Mouse (Mus musculus) heart, postnatal 0 days (tissue): Measurements from ENCODE around the gene Pik3cd. TPM values are rescaled to one million over a fixed set of nuclear protein-coding genes. Genes with fewer than 3 reads are reported as not detected.

Experiments
- ATAC-seq: fragments of 200-750 bp; cut with Nextera tagmentation; 2 replicates; pipeline ENCODE4 v1.8.0; 2017; ENCODE audit warnings: low read depth, moderate number of reproducible peaks, moderate library complexity; ENCODE audit not compliant: insufficient read depth
- DNase-seq: peaks from one replicate; pipeline ENCODE4 v3.0.0-alpha.2; 2016; ENCODE audit warnings: low spot score
- H3K27ac ChIP-seq: fragments of 300-500 bp; sonication (generic); 2 replicates; pipeline ENCODE4 v1.5.1; 2014; ENCODE audit warnings: low read depth, mild to moderate bottlenecking
- H3K27me3 ChIP-seq: fragments of 300-500 bp; sonication (generic); 2 replicates; pipeline ENCODE4 v1.6.1; 2014; ENCODE audit warnings: low read length, mixed read lengths; ENCODE audit not compliant: control insufficient read depth, insufficient read depth
- H3K36me3 ChIP-seq: fragments of 300-500 bp; sonication (generic); replicated peaks from 2 replicates; pipeline ENCODE4 v1.6.1; 2014; ENCODE audit warnings: low read length, mixed read lengths; ENCODE audit not compliant: control insufficient read depth, insufficient read depth
- H3K4me1 ChIP-seq: fragments of 300-500 bp; sonication (generic); 2 replicates; pipeline ENCODE4 v1.6.1; 2014; ENCODE audit warnings: antibody characterized with exemption; ENCODE audit not compliant: control insufficient read depth, insufficient read depth
- H3K4me2 ChIP-seq: fragments of 300-500 bp; sonication (generic); 2 replicates; pipeline ENCODE4 v1.6.1; 2014; ENCODE audit warnings: low read depth, mild to moderate bottlenecking, low read length, moderate library complexity
- H3K4me3 ChIP-seq: fragments of 300-500 bp; sonication (generic); 2 replicates; pipeline ENCODE4 v1.5.1; 2014; ENCODE audit warnings: low read depth, low read length
- H3K9ac ChIP-seq: fragments of 300-500 bp; sonication (generic); replicated peaks from 2 replicates; pipeline ENCODE4 v1.6.1; 2014; ENCODE audit warnings: low read depth, low read length, mixed read lengths
- H3K9me3 ChIP-seq: fragments of 300-500 bp; sonication (generic); replicated peaks from 2 replicates; pipeline ENCODE4 v1.6.1; 2016; ENCODE audit warnings: low read length; ENCODE audit not compliant: control insufficient read depth
- CTCF ChIP-seq: IDR thresholded peaks from 2 replicates; pipeline ENCODE4 v1.5.1; 2016; ENCODE audit warnings: antibody characterized with exemption, control low read depth, low read depth
- EP300 ChIP-seq: IDR thresholded peaks from 2 replicates; pipeline ENCODE4 v1.6.1; 2016; ENCODE audit warnings: antibody characterized with exemption, low read depth
- WGBS: fragments of 180-500 bp; shearing (Covaris S2); extraction: QIAGEN DNeasy Blood & Tissue Kit; methylation state at CpG from one replicate; pipeline ENCODE4 v1.1.7; 2014; 5-methylcytosine and 5-hydroxymethylcytosine counted together
- polyA plus RNA-seq: library from polyadenylated mRNA; unstranded; fragments of >200 nt; fragmentation: Nextera tagmentation; extraction: Ambion mirVana; gene quantifications from 2 replicates; pipeline ENCODE4 v1.2.1, GENCODE M21; 2015
- total RNA-seq: library from RNA; depleted of rRNA; stranded (reverse); fragments of >200 nt; gene quantifications from 2 replicates; pipeline ENCODE4 v1.2.3, GENCODE M21; 2014; ENCODE audit warnings: low replicate concordance

Gene Pik3cd
- total and polyA plus RNA-seq, 2 experiments from 2014 or later, result 1.3 to 14.8 TPM

DNA sequence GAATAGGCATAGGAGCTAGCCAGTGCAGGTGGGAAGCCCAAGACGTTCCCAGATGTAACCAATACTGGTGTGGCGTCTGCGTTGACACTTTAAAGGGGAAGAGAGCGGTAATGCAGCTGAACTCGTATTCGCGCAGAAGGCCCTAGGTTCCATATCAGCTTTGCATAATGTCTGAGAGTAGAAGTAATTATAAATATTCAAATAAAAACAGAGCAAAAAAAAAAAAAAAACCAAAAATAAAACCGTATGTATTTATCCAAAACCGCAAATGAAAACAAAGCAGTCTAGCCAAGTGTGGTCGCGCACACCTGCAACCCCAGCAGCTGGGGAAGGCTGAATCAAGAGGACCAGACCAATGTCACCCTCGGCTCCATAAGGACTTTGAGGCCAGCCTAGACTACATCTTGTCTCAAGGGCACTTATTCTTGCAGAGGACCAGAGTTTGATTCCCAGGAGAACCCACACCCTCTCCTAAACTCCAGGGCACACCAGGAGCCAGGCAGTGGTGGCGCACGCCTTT lies 39.7 kb upstream of the Pik3cd start:
- no peaks in the 10 kb centered on the region for H3K9me3 ChIP-seq
- no peaks in the 10 kb centered on the region for H3K27me3 ChIP-seq
- DNase-seq (no peak), ATAC-seq (no peak)
- no peak overlapping the region for H3K27ac ChIP-seq
- H3K4me3 ChIP-seq, result no peak overlapping the region
- TF ChIP-seq EP300 (no peak), CTCF (no peak)
- 92% methylated on average over 14 of the region's 14 CpGs for WGBS
- no peak overlapping the region for H3K4me2 ChIP-seq
- H3K36me3 ChIP-seq, result peaks cover 13% of the 10 kb centered on the region; the same call in 1 of the 2 replicates
- H3K9ac ChIP-seq, result no peak overlapping the region
- H3K4me1 ChIP-seq, result peaks cover 5% of the 10 kb centered on the region; the same call in 1 of the 2 replicates

DNA sequence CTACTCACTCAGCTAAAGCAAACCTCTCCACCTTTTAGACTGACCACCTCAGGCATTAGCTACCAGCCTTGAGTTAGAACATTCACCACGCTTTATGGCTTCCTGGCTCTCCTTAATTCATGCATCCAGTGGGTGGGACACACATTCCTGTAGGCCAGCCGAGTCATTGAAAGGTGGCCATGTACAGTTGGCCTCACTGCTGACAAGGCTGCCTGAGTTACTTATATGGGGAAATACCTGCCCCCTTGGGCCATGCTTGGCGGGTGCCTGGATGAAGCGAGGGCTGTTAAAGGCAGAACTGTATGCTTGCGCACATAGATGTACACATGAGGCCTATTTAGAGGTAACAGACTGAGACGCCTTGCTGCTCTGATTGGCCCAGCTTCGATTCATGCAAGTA lies 37.9 kb upstream of the Pik3cd start:
- Histone ChIP-seq H3K27ac (no peak overlapping the region), H3K4me2 (no peak overlapping the region), H3K27me3 (no peaks in the 10 kb centered on the region), H3K36me3 (peaks cover 13% of the 10 kb centered on the region; the same call in 1 of the 2 replicates), H3K9ac (no peak overlapping the region), H3K4me1 (peaks cover 21% of the 10 kb centered on the region), H3K4me3 (no peak overlapping the region), H3K9me3 (no peaks in the 10 kb centered on the region)
- TF ChIP-seq EP300 (no peak), CTCF (no peak)
- no peak for DNase-seq
- no peak for ATAC-seq
- 82% methylated on average over 7 of the region's 7 CpGs for WGBS

DNA sequence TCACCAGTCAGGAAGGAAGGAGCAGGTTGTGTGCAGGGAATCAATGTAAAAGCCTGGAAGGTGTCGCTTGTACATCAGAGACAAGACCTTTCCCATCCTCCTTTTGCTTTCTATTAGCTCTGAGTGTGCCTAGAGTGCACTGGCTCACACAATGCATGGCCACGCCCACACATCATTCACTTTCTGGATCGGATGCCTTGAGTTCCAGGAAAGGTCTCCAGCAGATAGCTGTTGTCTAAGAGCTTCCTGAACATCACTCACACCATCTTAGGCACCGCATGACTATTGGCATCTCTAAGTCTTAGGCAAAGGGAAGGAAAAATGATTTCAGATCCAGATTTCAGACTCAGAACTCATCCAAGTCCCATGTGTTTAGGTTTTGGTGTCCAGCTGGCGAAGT lies 37.1 kb upstream of the Pik3cd start:
- Histone ChIP-seq H3K9ac (no peak overlapping the region), H3K36me3 (peaks cover 13% of the 10 kb centered on the region; the same call in 1 of the 2 replicates), H3K27me3 (no peaks in the 10 kb centered on the region), H3K27ac (no peak overlapping the region), H3K4me3 (no peak overlapping the region), H3K9me3 (no peaks in the 10 kb centered on the region), H3K4me2 (no peak overlapping the region), H3K4me1 (peaks cover 29% of the 10 kb centered on the region)
- ATAC-seq, result no peak
- no peak for DNase-seq
- 66% methylated on average over 5 of the region's 5 CpGs for WGBS
- TF ChIP-seq EP300 (no peak), CTCF (no peak)

- TF ChIP-seq CTCF (peak; percentile 83), EP300 (no peak; the same call in 1 of the 2 replicates)
- Histone ChIP-seq H3K27ac (peak within 1 kb of the TSS; percentile 88), H3K4me2 (peak within 1 kb of the TSS; percentile 99), H3K9ac (peak within 1 kb of the TSS; percentile 86), H3K9me3 (no peaks in the 10 kb centered on the region), H3K36me3 (no peaks in the 10 kb centered on the region), H3K4me3 (peak within 1 kb of the TSS; percentile 90), H3K27me3 (no peaks in the 10 kb centered on the region), H3K4me1 (peaks cover 44% of the 10 kb centered on the region)
- under 1% methylated on average over 86 of the region's 97 CpGs for WGBS
- DNase-seq (peak; percentile 91), ATAC-seq (peak; percentile 90)
Measured at GRCm38 (mm10) chr4:149737383-149738324, 35.3 kb upstream of the Pik3cd start, which contains the start of gene Tmem201. TSS of gene Tmem201 (minus strand) at chr4:149738044.

- Histone ChIP-seq H3K27me3 (no peaks in the 10 kb centered on the region), H3K9ac (peak overlapping the region; percentile 86; the same call in 1 of the 2 replicates), H3K4me3 (peak overlapping the region; percentile 90), H3K4me2 (peak overlapping the region; percentile 99), H3K9me3 (no peaks in the 10 kb centered on the region), H3K4me1 (peaks cover 54% of the 10 kb centered on the region), H3K36me3 (peaks cover 2% of the 10 kb centered on the region; the same call in 1 of the 2 replicates), H3K27ac (peak overlapping the region; percentile 88)
- TF ChIP-seq EP300 (no peak), CTCF (no peak)
- 12% methylated on average over 4 of the region's 4 CpGs for WGBS
- peak; percentile 55 for DNase-seq
- ATAC-seq, result peak; percentile 21; the same call in 1 of the 2 replicates
Measured at GRCm38 (mm10) chr4:149736581-149736980, 34.2 kb upstream of the Pik3cd start.
